8 mouse cellular contexts compared by ENCODE assay signal in genomic region chr5:38479027-38479426, GRCm38 (mm10). TPM values are rescaled to one million over a fixed set of nuclear protein-coding genes. Genes with fewer than 3 reads are reported as not detected.
A peak's percentile ranks its signal among the peaks of the same experiment; 100 is the strongest.
DNase-seq lines count a peak whose midpoint lies in the region; ATAC-seq and TF ChIP-seq lines count a peak whose summit lies in the region.

No protein-coding gene starts in this region.

- no peak for TF ChIP-seq CTCF in cerebellum, adult 2 months (IDR thresholded peaks at IDR 0.05; ENCODE audit: borderline replicate concordance, insufficient read depth, low read depth, low read length)
- TF ChIP-seq CTCF in lung, embryonic 14.5 days (IDR thresholded peaks at IDR 0.05; ENCODE audit: low read depth) = no peak

- 17% methylated on average over 4 of the region's 4 CpGs for WGBS in cerebellum, adult 2 months
- 35% methylated on average over 4 of the region's 4 CpGs for WGBS in intestine, embryonic 14.5 days
- WGBS in lung, embryonic 14.5 days = 37% methylated on average over 4 of the region's 4 CpGs

- peak; percentile 24; the same call in 1 of the 2 replicates for TF ChIP-seq POLR2A in cerebellum, adult 2 months (IDR thresholded peaks at IDR 0.05; ENCODE audit: borderline replicate concordance, insufficient read depth, low read length)

- no peaks in the 10 kb centered on the region for H3K36me3 ChIP-seq in intestine, embryonic 14.5 days (ENCODE audit: control insufficient read depth, insufficient read depth, low read length)
- no peaks in the 10 kb centered on the region for H3K36me3 ChIP-seq in lung, embryonic 14.5 days (ENCODE audit: insufficient read depth)

- H3K9ac ChIP-seq in intestine, embryonic 14.5 days (ENCODE audit: low read length) = no peak overlapping the region
- no peak overlapping the region for H3K9ac ChIP-seq in lung, embryonic 14.5 days

- no peaks in the 10 kb centered on the region for H3K27me3 ChIP-seq in cerebellum, adult 2 months (ENCODE audit: control insufficient read depth, insufficient read depth, low read length)
- H3K27me3 ChIP-seq in intestine, embryonic 14.5 days (replicated peaks; ENCODE audit: control insufficient read depth, insufficient read depth, low read length) = no peaks in the 10 kb centered on the region
- H3K27me3 ChIP-seq in lung, embryonic 14.5 days (ENCODE audit: insufficient read depth, low read length) = no peaks in the 10 kb centered on the region

- peak overlapping the region; percentile 0 for H3K4me3 ChIP-seq in cerebellum, adult 2 months (replicated peaks; ENCODE audit: insufficient read depth, low read depth, low read length)
- no peak overlapping the region for H3K4me3 ChIP-seq in intestine, embryonic 14.5 days (ENCODE audit: low read depth, low read length)
- no peak overlapping the region for H3K4me3 ChIP-seq in lung, embryonic 14.5 days (ENCODE audit: low read depth, low read length)

- DNase-seq in heart, adult 11 months = peak; percentile 95
- no peak for DNase-seq in heart, adult 8-10 months (ENCODE audit: low spot score)
- peak; percentile 65 to 69 for DNase-seq in cerebellum, adult 2 months
- DNase-seq in intestine, embryonic 14.5 days (ENCODE audit: low spot score) = no peak
- peak; percentile 23 for DNase-seq in lung, embryonic 14.5 days
- peak; percentile 35 to 37 for DNase-seq in thymus, adult 18-20 months
- DNase-seq in right cerebral cortex, postnatal 4 days = no peak

- H3K27ac ChIP-seq in cerebellum, adult 2 months (ENCODE audit: insufficient read depth, low read length) = no peak overlapping the region
- no peak overlapping the region for H3K27ac ChIP-seq in intestine, embryonic 14.5 days (ENCODE audit: low read depth)
- H3K27ac ChIP-seq in lung, embryonic 14.5 days (ENCODE audit: low read depth) = no peak overlapping the region

- peak overlapping the region; percentile 52; the same call in 1 of the 2 replicates for H3K4me2 ChIP-seq in intestine, embryonic 14.5 days (ENCODE audit: low read length)
- peak overlapping the region; percentile 69; the same call in 1 of the 2 replicates for H3K4me2 ChIP-seq in lung, embryonic 14.5 days

- H3K9me3 ChIP-seq in intestine, embryonic 14.5 days (ENCODE audit: control insufficient read depth, low read length) = no peaks in the 10 kb centered on the region
- H3K9me3 ChIP-seq in lung, embryonic 14.5 days (ENCODE audit: low read depth, low read length) = no peaks in the 10 kb centered on the region

- ATAC-seq in CD4-positive, CD25-positive, alpha-beta regulatory T cell, adult 4 months = peak; percentile 20
- ATAC-seq in intestine, embryonic 14.5 days (replicated peaks; ENCODE audit: low FRiP score, low TSS enrichment, low read depth) = no peak
- peak; percentile 22; the same call in 1 of the 2 replicates for ATAC-seq in lung, embryonic 14.5 days (ENCODE audit: insufficient read depth)

- H3K4me1 ChIP-seq in cerebellum, adult 2 months (ENCODE audit: control insufficient read depth, insufficient read depth, low read length) = peaks cover 28% of the 10 kb centered on the region
- H3K4me1 ChIP-seq in intestine, embryonic 14.5 days (replicated peaks; ENCODE audit: control insufficient read depth, insufficient read depth, low read length) = peaks cover 12% of the 10 kb centered on the region
- H3K4me1 ChIP-seq in lung, embryonic 14.5 days (ENCODE audit: insufficient read depth) = peaks cover 8% of the 10 kb centered on the region; the same call in 1 of the 2 replicates

RNA-seq across cellular contexts. Expression of gene Slc2a9, which starts 23.9 kb away (rescaled TPM):
- 1 to 10 TPM in 3 of 4 experiments, under 1 TPM in 1; 0.94 to 2.1 (median 1.6) TPM for total RNA-seq in heart, adult 8-10 months (2022)
- 1 to 10 TPM; 7.9 TPM for polyA plus RNA-seq in CD4-positive, CD25-positive, alpha-beta regulatory T cell, adult 4 months (2017; shearing (Covaris generic))
- polyA plus RNA-seq in cerebellum, adult 2 months (2012; rRNA removed) = 1.6 and 1.8 TPM in 2 replicates
- 0.40 and 1.2 TPM in 2 replicates for polyA plus RNA-seq in intestine, embryonic 14.5 days (2014; fragmentation: Nextera tagmentation; extraction: Ambion mirVana)
- polyA plus RNA-seq in lung, embryonic 14.5 days (2014; fragmentation: Nextera tagmentation; extraction: Ambion mirVana) = 0.64 and 2.2 TPM in 2 replicates

Comparison
In these comparisons a context has a peak if more than half of its experiments do, and no peak if none do; other contexts are left out.
1. DNase-seq: peak in heart, adult 11 months (single experiment), cerebellum, adult 2 months (2 of 2), lung, embryonic 14.5 days (single experiment) and thymus, adult 18-20 months (2 of 2); none in heart, adult 8-10 months (single experiment), intestine, embryonic 14.5 days (single experiment) and right cerebral cortex, postnatal 4 days (single experiment).